In the genomic region with DNA sequence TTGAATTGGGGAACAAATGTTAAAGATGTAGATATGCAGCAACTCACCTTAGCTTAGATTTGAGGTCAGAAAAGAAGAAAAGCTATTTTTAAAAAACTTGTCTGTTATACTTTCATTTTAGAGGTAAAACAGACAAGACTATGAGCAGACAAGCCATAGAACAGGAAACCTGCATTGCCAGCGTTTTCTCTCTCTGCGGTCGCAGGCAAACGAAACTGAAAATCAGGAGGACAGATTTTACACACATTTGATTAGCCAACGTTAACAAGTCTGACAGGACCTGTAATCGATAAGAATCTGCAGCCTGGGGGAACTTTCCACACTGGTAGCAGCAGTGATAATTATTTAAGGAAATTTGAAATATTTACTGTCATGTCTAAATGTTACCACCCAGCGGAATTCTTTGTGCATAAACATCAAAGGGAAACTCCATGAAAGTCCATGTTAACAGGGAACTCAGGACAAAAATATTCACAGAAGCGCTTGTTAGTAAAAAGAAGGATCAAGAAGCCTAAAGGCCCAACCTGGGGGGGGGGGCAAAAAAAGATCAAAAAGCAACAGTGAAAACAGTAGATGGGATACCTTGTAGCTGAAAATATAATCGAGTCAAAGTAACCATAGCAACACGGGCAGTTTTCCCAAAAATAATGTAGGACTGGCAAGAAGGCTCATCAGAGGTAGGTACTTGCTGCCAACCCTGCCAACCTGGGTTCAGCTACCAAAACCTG, we compare ENCODE assay signal across 10 mouse cellular contexts.
DNase-seq lines count a peak whose midpoint lies in the region; ATAC-seq lines count a peak whose summit lies in the region.
"Had no signal": no experiment of that assay in that cellular context is flagged by ENCODE, and none has a peak within 500 bp of the region (broad histone marks: within the 10 kb centered on the region; RNA-seq: fewer than 3 reads in every experiment).

No protein-coding gene starts in this region.

- no peak overlapping the region for H3K27ac ChIP-seq in intestine, embryonic 14.5 days (ENCODE audit: low read depth)
- H3K27ac ChIP-seq in intestine, embryonic 16.5 days (ENCODE audit: low read length) = no peak overlapping the region
- H3K27ac ChIP-seq: liver, embryonic 15.5 days had no signal

- H3K4me1 ChIP-seq in intestine, embryonic 14.5 days (replicated peaks; ENCODE audit: control insufficient read depth, insufficient read depth, low read length) = peaks cover 2% of the 10 kb centered on the region
- no peaks in the 10 kb centered on the region for H3K4me1 ChIP-seq in intestine, embryonic 16.5 days (ENCODE audit: control insufficient read depth, insufficient read depth, low read length)
- H3K4me1 ChIP-seq: liver, embryonic 15.5 days had no signal

- H3K4me2 ChIP-seq in intestine, embryonic 14.5 days (ENCODE audit: low read length) = 0 out of 2 replicates have a peak overlapping the region, but pooled peaks have one; percentile 2
- H3K4me2 ChIP-seq in intestine, embryonic 16.5 days (ENCODE audit: low read depth, low read length) = no peak overlapping the region
- H3K4me2 ChIP-seq: liver, embryonic 15.5 days had no signal

- no peak overlapping the region for H3K9ac ChIP-seq in intestine, embryonic 14.5 days (ENCODE audit: low read length)
- H3K9ac ChIP-seq in intestine, embryonic 16.5 days (ENCODE audit: low read depth, low read length) = no peak overlapping the region
- H3K9ac ChIP-seq: liver, embryonic 15.5 days had no signal

- ATAC-seq in intestine, embryonic 14.5 days (replicated peaks; ENCODE audit: low FRiP score, low TSS enrichment, low read depth) = no peak
- ATAC-seq in intestine, embryonic 16.5 days = no peak
- ATAC-seq in hematopoietic stem cell, adult 5-6 weeks (replicated peaks in 1 of 2; ENCODE audit: insufficient read depth in 1 of 2, low FRiP score in 2 of 2, low TSS enrichment in 1 of 2, low read depth in 1 of 2, poor library complexity in 2 of 2, severe bottlenecking in 2 of 2) = peak; percentile 70 to 77

- DNase-seq in intestine, embryonic 14.5 days (ENCODE audit: low spot score) = no peak
- peak; percentile 66 to 68 for DNase-seq in spleen, postnatal 36 days (ENCODE audit: low spot score in 2 of 2)
- DNase-seq in spleen, adult 12 weeks (ENCODE audit: low spot score) = no peak
- DNase-seq in thymus, postnatal 4 days = peak; percentile 36
- no peak for DNase-seq in testis, postnatal 10 days (ENCODE audit: low spot score)
- DNase-seq in cerebellum, adult 18-20 months = no peak
- DNase-seq: right cerebral cortex, postnatal 4 days had no signal

- no peaks in the 10 kb centered on the region for H3K27me3 ChIP-seq in intestine, embryonic 14.5 days (replicated peaks; ENCODE audit: control insufficient read depth, insufficient read depth, low read length)
- no peaks in the 10 kb centered on the region for H3K27me3 ChIP-seq in intestine, embryonic 16.5 days (replicated peaks; ENCODE audit: control insufficient read depth, insufficient read depth, low read length)
- H3K27me3 ChIP-seq: liver, embryonic 15.5 days had no signal

- no peak overlapping the region for H3K4me3 ChIP-seq in intestine, embryonic 14.5 days (ENCODE audit: low read depth, low read length)
- H3K4me3 ChIP-seq in intestine, embryonic 16.5 days (ENCODE audit: low read length) = no peak overlapping the region
- H3K4me3 ChIP-seq: liver, embryonic 15.5 days had no signal

- no peaks in the 10 kb centered on the region for H3K9me3 ChIP-seq in intestine, embryonic 14.5 days (ENCODE audit: control insufficient read depth, low read length)
- H3K9me3 ChIP-seq in intestine, embryonic 16.5 days (ENCODE audit: control insufficient read depth, low read length) = no peaks in the 10 kb centered on the region
- H3K9me3 ChIP-seq: liver, embryonic 15.5 days had no signal

- 46% methylated on average over 10 of the region's 10 CpGs for WGBS in intestine, embryonic 14.5 days
- WGBS in intestine, embryonic 16.5 days = 53% methylated on average over 10 of the region's 10 CpGs

- H3K36me3 ChIP-seq in intestine, embryonic 14.5 days (ENCODE audit: control insufficient read depth, insufficient read depth, low read length) = no peaks in the 10 kb centered on the region
- H3K36me3 ChIP-seq in intestine, embryonic 16.5 days (ENCODE audit: control insufficient read depth, insufficient read depth, low read length) = no peaks in the 10 kb centered on the region
- H3K36me3 ChIP-seq: liver, embryonic 15.5 days had no signal

Comparison
In these comparisons a context has a peak if more than half of its experiments do, and no peak if none do; other contexts are left out.
1. DNase-seq: peak in spleen, postnatal 36 days (2 of 2) and thymus, postnatal 4 days (single experiment); none in intestine, embryonic 14.5 days (single experiment), spleen, adult 12 weeks (single experiment), testis, postnatal 10 days (single experiment) and cerebellum, adult 18-20 months (0 of 2).
2. ATAC-seq: peak in hematopoietic stem cell, adult 5-6 weeks (2 of 2); none in intestine, embryonic 14.5 days (single experiment) and intestine, embryonic 16.5 days (single experiment).